Mouse (Mus musculus): ENCODE measurements around the gene Vrk2.

GRCm38 (mm10) chr11:26516086-26516485, 77.7 kb downstream of the Vrk2 start:
- TF ChIP-seq POLR2A (IDR thresholded peaks at IDR 0.05; ENCODE audit: low read depth, low read length) = no peak
- no peak for TF ChIP-seq CTCF (IDR thresholded peaks at IDR 0.05; ENCODE audit: extremely low read depth, insufficient read length, insufficient replicate concordance, low read depth, low read length)

Measured in small intestine, adult 2 months (tissue).